Mouse (Mus musculus) subcutaneous adipose tissue, adult 2 months (tissue): Measurements from ENCODE around the gene Zbtb1. TPM values are rescaled to one million over a fixed set of nuclear protein-coding genes. Genes with fewer than 3 reads are reported as not detected.

Source experiments
- polyA plus RNA-seq: library from polyadenylated mRNA; depleted of rRNA; stranded (reverse); fragments of >200 nt; gene quantifications from 2 replicates; pipeline ENCODE4 v1.2.3, GENCODE M21; 2012; ENCODE audit warnings: low replicate concordance; rRNA removed

The Zbtb1 gene
- polyA plus RNA-seq = 1.8 and 3.8 TPM in 2 replicates

DNA sequence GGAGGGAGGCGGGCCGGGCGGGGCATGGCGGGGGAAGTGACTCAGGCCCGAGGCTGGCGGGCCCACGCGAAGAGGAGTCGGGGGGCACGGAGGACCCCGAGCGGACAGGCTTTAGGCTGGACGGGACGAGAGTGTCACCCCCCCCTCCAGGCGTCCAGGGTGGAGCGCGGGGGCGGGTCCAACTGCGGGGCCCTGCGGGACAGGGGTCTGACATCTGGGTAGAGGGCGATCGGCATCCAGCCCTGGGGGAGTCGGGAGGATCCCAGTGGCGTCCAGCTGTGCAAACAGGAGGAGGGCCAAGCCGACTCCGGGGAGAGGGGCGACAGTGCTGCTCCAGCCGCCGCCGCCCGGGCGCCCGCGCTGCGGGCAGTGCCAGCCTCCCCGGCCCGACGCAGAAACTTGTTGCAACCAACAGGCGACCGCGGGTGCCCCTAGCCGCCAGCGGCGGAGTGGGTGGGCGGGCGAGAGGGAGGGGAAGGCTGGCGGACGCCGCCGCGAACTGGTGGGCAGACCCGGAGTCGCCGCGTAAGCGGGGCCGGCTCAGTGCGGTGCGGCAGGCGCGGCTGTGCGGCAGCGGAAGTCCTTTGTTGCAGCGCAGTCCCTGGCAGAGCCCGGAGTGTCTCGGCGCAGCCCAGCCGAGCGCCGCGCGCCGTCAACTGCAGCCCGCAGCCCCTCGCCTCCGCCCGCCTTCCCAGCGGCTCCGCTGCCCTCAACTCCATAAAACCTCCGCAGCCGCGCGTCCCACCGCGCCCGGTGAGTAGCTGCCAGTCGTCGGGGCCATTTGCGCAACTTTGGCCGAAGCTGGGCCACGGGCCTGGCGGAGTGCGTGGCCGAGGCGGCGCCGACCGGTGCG lies at the start of gene Zbtb1:
TSS of gene Zbtb1 (plus strand) at position 289 of the 853 bp plus-strand sequence.

DNA sequence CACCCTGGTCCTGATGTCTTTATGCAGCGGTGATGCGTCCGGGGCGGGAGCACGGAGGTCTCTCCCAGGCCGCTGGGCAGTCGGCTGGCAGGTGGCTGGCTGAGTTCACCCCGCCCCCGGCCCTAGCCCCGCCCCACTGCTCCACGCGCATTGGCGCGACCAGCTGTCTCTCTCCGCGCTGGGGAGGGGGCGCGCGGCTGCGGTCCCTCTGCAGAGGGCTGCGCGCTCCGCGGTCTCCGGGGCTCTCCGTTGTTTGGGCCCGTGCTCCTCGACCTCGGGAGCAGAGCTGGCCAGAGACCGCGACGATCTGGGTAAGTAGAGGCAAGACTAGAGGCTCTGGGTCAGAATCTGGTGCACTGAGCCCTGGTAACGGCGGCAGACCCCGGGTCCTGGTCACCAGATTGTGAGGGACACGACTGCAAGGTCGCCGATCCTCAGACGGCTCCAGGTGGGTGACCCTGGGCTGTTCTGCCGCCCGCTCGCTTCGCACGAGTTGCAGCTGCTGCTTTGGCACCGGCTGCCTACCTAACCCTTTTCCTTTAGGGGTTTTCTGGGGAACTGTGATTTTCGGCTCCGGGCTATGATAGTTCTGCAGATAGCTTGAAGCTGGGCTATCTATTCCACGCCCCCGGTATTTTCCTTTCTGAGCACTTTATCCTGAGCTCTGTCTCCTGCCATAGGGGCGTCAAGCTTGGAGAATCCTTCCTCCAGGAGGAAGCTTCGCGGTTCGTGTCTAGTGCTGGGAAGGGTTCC lies 45.2 kb upstream of the Zbtb1 start, which contains the start of gene Akap5:
TSS of gene Akap5 (plus strand) at position 213 of the 753 bp plus-strand sequence.

GRCm38 (mm10) chr12:76369206-76369977 lies 674 bp upstream of the Zbtb1 start, which contains the start of gene Zbtb25:
Zbtb25 (minus strand) TSS chr12:76369602.

DNA sequence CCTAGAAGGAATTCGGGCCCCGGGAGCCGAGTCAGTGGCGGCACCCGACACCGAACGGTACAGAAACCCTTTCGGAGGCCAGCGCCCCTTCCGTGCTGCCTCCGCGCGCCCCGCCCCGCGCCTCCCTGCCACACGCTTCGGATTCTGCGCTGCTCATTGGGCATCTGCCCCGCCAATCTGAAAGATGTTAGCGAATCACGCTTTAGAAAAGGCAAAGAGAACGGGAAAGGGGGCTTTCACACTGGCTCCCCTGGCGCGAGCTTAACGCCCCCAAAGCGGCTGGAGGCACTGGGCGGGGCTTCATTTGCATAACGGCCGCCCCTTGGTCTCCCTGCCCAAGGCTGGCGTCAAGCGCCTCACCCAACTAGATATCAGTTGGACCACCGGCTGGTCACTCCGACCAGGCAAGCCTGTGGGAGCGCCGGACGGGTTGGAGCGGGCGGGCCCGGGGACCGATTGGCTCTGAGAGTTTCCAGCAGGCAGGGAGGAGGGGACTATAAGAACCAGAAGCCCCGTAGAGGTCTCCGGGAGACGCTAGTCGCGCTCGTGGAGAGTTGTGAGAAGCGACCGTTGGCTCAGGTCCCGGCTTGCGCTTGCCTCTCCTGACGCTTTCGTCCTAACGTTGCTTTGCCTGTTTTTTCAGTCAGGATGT lies 33.9 kb downstream of the Zbtb1 start, which contains the start of gene Hspa2:
TSS of gene Hspa2 (plus strand) at position 291 of the 652 bp plus-strand sequence.

GRCm38 (mm10) chr12:76417433-76417854 lies 47.4 kb downstream of the Zbtb1 start, which contains the start of gene Ppp1r36:
Ppp1r36 (plus strand) TSS chr12:76417538.

Other genes with a start within 250 kb of the Zbtb1 start
- 0.10 TPM in 1 of 2 replicates, not detected in the other for gene Esr2, start 193.0 kb upstream of the Zbtb1 start, polyA plus RNA-seq
- not detected in 2 replicates for gene Tex21, start 123.5 kb upstream of the Zbtb1 start, polyA plus RNA-seq
- 16.6 and 33.9 TPM in 2 replicates for gene Mthfd1, start 115.0 kb upstream of the Zbtb1 start, polyA plus RNA-seq
- gene Akap5, start 45.4 kb upstream of the Zbtb1 start, polyA plus RNA-seq = 0.58 and 0.60 TPM in 2 replicates
- 7.3 and 14.5 TPM in 2 replicates for gene Zbtb25, start 664 bp upstream of the Zbtb1 start, polyA plus RNA-seq
- 15.1 and 29.6 TPM in 2 replicates for gene Hspa2, start 33.9 kb downstream of the Zbtb1 start, polyA plus RNA-seq
- 0.04 and 0.77 TPM in 2 replicates for gene Ppp1r36, start 47.3 kb downstream of the Zbtb1 start, polyA plus RNA-seq
- gene Plekhg3, start 160.6 kb downstream of the Zbtb1 start, polyA plus RNA-seq = 32.0 and 58.4 TPM in 2 replicates